Mouse (Mus musculus) forebrain, postnatal 0 days (tissue): Measurements from ENCODE around the gene Numb. TPM values are rescaled to one million over a fixed set of nuclear protein-coding genes. Genes with fewer than 3 reads are reported as not detected.

Source experiments
- ATAC-seq: fragments of 200-750 bp; cut with Nextera tagmentation; 2 replicates; pipeline ENCODE4 v1.8.0; 2017; ENCODE audit warnings: mild to moderate bottlenecking, moderate library complexity
- DNase-seq: peaks from one replicate; pipeline ENCODE4 v3.0.0-alpha.2; 2015
- H3K27ac ChIP-seq: fragments of 300-500 bp; sonication (generic); 2 replicates; pipeline ENCODE4 v1.5.1; 2014; ENCODE audit warnings: low read depth, mild to moderate bottlenecking, antibody characterized with exemption, low read length, moderate library complexity, mixed read lengths
- H3K27me3 ChIP-seq: fragments of 300-500 bp; sonication (generic); 2 replicates; pipeline ENCODE4 v1.6.1; 2014; ENCODE audit warnings: mild to moderate bottlenecking, low read length, mixed read lengths; ENCODE audit not compliant: insufficient read depth
- H3K36me3 ChIP-seq: fragments of 300-500 bp; sonication (generic); 2 replicates; pipeline ENCODE4 v1.6.1; 2014; ENCODE audit warnings: mild to moderate bottlenecking, moderate library complexity; ENCODE audit not compliant: insufficient read depth
- H3K4me1 ChIP-seq: fragments of 300-500 bp; sonication (generic); 2 replicates; pipeline ENCODE4 v1.6.1; 2014; ENCODE audit warnings: antibody characterized with exemption; ENCODE audit not compliant: insufficient read depth
- H3K4me2 ChIP-seq: fragments of 300-500 bp; sonication (generic); 2 replicates; pipeline ENCODE4 v1.6.1; 2014; ENCODE audit warnings: low read depth, mild to moderate bottlenecking, moderate library complexity
- H3K4me3 ChIP-seq: fragments of 300-500 bp; sonication (generic); 2 replicates; pipeline ENCODE4 v1.5.1; 2014; ENCODE audit warnings: low read depth, low read length, mixed read lengths
- H3K9ac ChIP-seq: fragments of 300-500 bp; sonication (generic); 2 replicates; pipeline ENCODE4 v1.6.1; 2014; ENCODE audit warnings: mild to moderate bottlenecking
- H3K9me3 ChIP-seq: fragments of 300-500 bp; sonication (generic); 2 replicates; pipeline ENCODE4 v1.6.1; 2016; ENCODE audit warnings: low read length
- CTCF ChIP-seq: sonication (generic); IDR thresholded peaks from 2 replicates; pipeline ENCODE4 v1.5.1; 2016; ENCODE audit warnings: antibody characterized with exemption, control low read depth, low read depth
- WGBS: fragments of 180-500 bp; shearing (Covaris S2); extraction: QIAGEN DNeasy Blood & Tissue Kit; methylation state at CpG from one replicate; pipeline ENCODE4 v1.1.7; 2014; 5-methylcytosine and 5-hydroxymethylcytosine counted together
- polyA plus RNA-seq: library from polyadenylated mRNA; unstranded; fragments of >200 nt; fragmentation: Nextera tagmentation; extraction: Ambion mirVana; gene quantifications from 2 replicates; pipeline ENCODE4 v1.2.1, GENCODE M21; 2015
- total RNA-seq: library from RNA; depleted of rRNA; stranded (reverse); fragments of >200 nt; gene quantifications from 2 replicates; pipeline ENCODE4 v1.2.3, GENCODE M21; 2014; rRNA removed

The Numb gene
- total and polyA plus RNA-seq, 2 experiments from 2014 or later = 9.0 to 12.4 TPM

- Histone ChIP-seq H3K4me3 (no peak overlapping the region), H3K4me1 (peaks cover 7% of the 10 kb centered on the region; the same call in 1 of the 2 replicates), H3K4me2 (no peak overlapping the region), H3K27me3 (no peaks in the 10 kb centered on the region), H3K9me3 (no peaks in the 10 kb centered on the region), H3K36me3 (no peaks in the 10 kb centered on the region), H3K9ac (no peak overlapping the region), H3K27ac (no peak overlapping the region)
- 10% methylated on average over 4 of the region's 4 CpGs for WGBS
- DNase-seq = peak; percentile 15
- TF ChIP-seq CTCF = no peak
- no peak for ATAC-seq
These were observed 159.0 kb downstream of the Numb start for GRCm38 (mm10) chr12:83762706-83763105.

GRCm38 (mm10) chr12:83760201-83760600 is 161.5 kb downstream of the Numb start:
- no peaks in the 10 kb centered on the region for H3K9me3 ChIP-seq
- no peak overlapping the region for H3K27ac ChIP-seq
- H3K4me3 ChIP-seq = no peak overlapping the region
- no peak overlapping the region for H3K9ac ChIP-seq
- WGBS = 92% methylated on average over 2 of the region's 2 CpGs
- H3K36me3 ChIP-seq = no peaks in the 10 kb centered on the region
- DNase-seq = no peak
- no peaks in the 10 kb centered on the region for H3K27me3 ChIP-seq
- H3K4me2 ChIP-seq = no peak overlapping the region
- ATAC-seq = no peak
- TF ChIP-seq CTCF = no peak
- peaks cover 7% of the 10 kb centered on the region; the same call in 1 of the 2 replicates for H3K4me1 ChIP-seq

- Histone ChIP-seq H3K4me1 (0 out of 2 replicates have a peak, but pooled peaks cover 3% of the 10 kb centered on the region), H3K9ac (no peak overlapping the region), H3K9me3 (no peaks in the 10 kb centered on the region), H3K27ac (no peak overlapping the region), H3K4me3 (no peak overlapping the region), H3K27me3 (no peaks in the 10 kb centered on the region), H3K4me2 (no peak overlapping the region), H3K36me3 (no peaks in the 10 kb centered on the region)
- TF ChIP-seq CTCF = no peak
- ATAC-seq (no peak), DNase-seq (no peak)
- 67% methylated on average over 10 of the region's 10 CpGs for WGBS
These were observed 163.0 kb downstream of the Numb start for GRCm38 (mm10) chr12:83758735-83759134.

- Histone ChIP-seq H3K36me3 (no peaks in the 10 kb centered on the region), H3K4me1 (no peaks in the 10 kb centered on the region), H3K27me3 (no peaks in the 10 kb centered on the region), H3K9me3 (no peaks in the 10 kb centered on the region), H3K4me2 (no peak overlapping the region), H3K4me3 (no peak overlapping the region), H3K9ac (no peak overlapping the region), H3K27ac (no peak overlapping the region)
- WGBS = 42% methylated on average over 2 of the region's 2 CpGs
- DNase-seq = no peak
- TF ChIP-seq CTCF = no peak
- ATAC-seq = no peak
These were observed 169.2 kb downstream of the Numb start for GRCm38 (mm10) chr12:83752495-83752894.

GRCm38 (mm10) chr12:83749186-83749585 is 172.5 kb downstream of the Numb start:
- Histone ChIP-seq H3K27ac (no peak overlapping the region), H3K9ac (no peak overlapping the region), H3K27me3 (no peaks in the 10 kb centered on the region), H3K4me3 (no peak overlapping the region), H3K4me2 (no peak overlapping the region), H3K4me1 (no peaks in the 10 kb centered on the region), H3K36me3 (no peaks in the 10 kb centered on the region), H3K9me3 (no peaks in the 10 kb centered on the region)
- TF ChIP-seq CTCF = no peak
- 28% methylated on average over 1 of the region's 1 CpGs for WGBS
- DNase-seq (no peak), ATAC-seq (no peak)

Other genes with a start within 250 kb of the Numb start
- 47.7 and 51.7 TPM in 2 replicates for gene Psen1, start 233.8 kb downstream of the Numb start, total RNA-seq
- gene Psen1, start 233.8 kb downstream of the Numb start, polyA plus RNA-seq = 47.5 and 58.0 TPM in 2 replicates
- 1.8 and 2.7 TPM in 2 replicates for gene Papln, start 158.3 kb downstream of the Numb start, total RNA-seq
- 0.23 and 0.40 TPM in 2 replicates for gene Papln, start 158.3 kb downstream of the Numb start, polyA plus RNA-seq
- gene Riox1, start 28.7 kb upstream of the Numb start, total RNA-seq = 22.3 and 25.2 TPM in 2 replicates
- 12.7 and 13.1 TPM in 2 replicates for gene Riox1, start 28.7 kb upstream of the Numb start, polyA plus RNA-seq
- gene Heatr4, start 62.9 kb upstream of the Numb start, total RNA-seq = 0.05 and 0.15 TPM in 2 replicates
- 0.04 and 0.05 TPM in 2 replicates for gene Heatr4, start 62.9 kb upstream of the Numb start, polyA plus RNA-seq
- gene Acot2, start 65.9 kb upstream of the Numb start, total RNA-seq = 14.8 and 17.5 TPM in 2 replicates
- gene Acot2, start 65.9 kb upstream of the Numb start, polyA plus RNA-seq = 12.4 and 24.2 TPM in 2 replicates
- gene Acot1, start 87.6 kb upstream of the Numb start, total RNA-seq = 79.2 and 87.1 TPM in 2 replicates
- 112 and 119 TPM in 2 replicates for gene Acot1, start 87.6 kb upstream of the Numb start, polyA plus RNA-seq
- 0.31 and 0.86 TPM in 2 replicates for gene Acot4, start 116.4 kb upstream of the Numb start, total RNA-seq
- 0.77 and 1.1 TPM in 2 replicates for gene Acot4, start 116.4 kb upstream of the Numb start, polyA plus RNA-seq
- gene Gm49366, start 117.0 kb upstream of the Numb start, total RNA-seq = not detected in 2 replicates
- gene Gm49366, start 117.0 kb upstream of the Numb start, polyA plus RNA-seq = not detected in 2 replicates
- gene Acot3, start 130.2 kb upstream of the Numb start, total RNA-seq = 0.69 and 3.1 TPM in 2 replicates
- 0.98 and 1.2 TPM in 2 replicates for gene Acot3, start 130.2 kb upstream of the Numb start, polyA plus RNA-seq
- 1.5 and 2.3 TPM in 2 replicates for gene Acot5, start 147.4 kb upstream of the Numb start, total RNA-seq
- gene Acot5, start 147.4 kb upstream of the Numb start, polyA plus RNA-seq = 0.93 and 1.3 TPM in 2 replicates
- 4.0 and 5.1 TPM in 2 replicates for gene Acot6, start 178.7 kb upstream of the Numb start, total RNA-seq
- 1.3 TPM in 2 replicates for gene Acot6, start 178.7 kb upstream of the Numb start, polyA plus RNA-seq
- gene Dnal1, start 192.4 kb upstream of the Numb start, total RNA-seq = 14.2 and 20.3 TPM in 2 replicates
- 7.5 and 13.5 TPM in 2 replicates for gene Dnal1, start 192.4 kb upstream of the Numb start, polyA plus RNA-seq
- gene Pnma1, start 226.6 kb upstream of the Numb start, total RNA-seq = 13.9 and 14.2 TPM in 2 replicates
- gene Pnma1, start 226.6 kb upstream of the Numb start, polyA plus RNA-seq = 9.3 and 12.0 TPM in 2 replicates